Mouse (Mus musculus) liver, embryonic 13.5 days (tissue): ENCODE measurements around the gene Cpn2. TPM values are rescaled to one million over a fixed set of nuclear protein-coding genes. Genes with fewer than 3 reads are reported as not detected.

Source experiments
- ATAC-seq: fragments of 200-750 bp; cut with Nextera tagmentation; 2 replicates; pipeline ENCODE4 v1.8.0; 2017; ENCODE audit warnings: low read depth, mild to moderate bottlenecking, moderate number of reproducible peaks, moderate library complexity
- DNase-seq: peaks from one replicate; pipeline ENCODE4 v3.0.0; 2022
- H3K27ac ChIP-seq: fragments of 300-500 bp; sonication (generic); 2 replicates; pipeline ENCODE4 v1.5.1; 2015; ENCODE audit warnings: moderate library complexity, mild to moderate bottlenecking, inconsistent platforms
- H3K27me3 ChIP-seq: fragments of 300-500 bp; sonication (generic); 2 replicates; pipeline ENCODE4 v1.6.1; 2015; ENCODE audit warnings: mild to moderate bottlenecking, inconsistent platforms
- H3K36me3 ChIP-seq: fragments of 300-500 bp; sonication (generic); 2 replicates; pipeline ENCODE4 v1.6.1; 2015; ENCODE audit warnings: mild to moderate bottlenecking, inconsistent platforms
- H3K4me1 ChIP-seq: fragments of 300-500 bp; sonication (generic); replicated peaks from 2 replicates; pipeline ENCODE4 v1.6.1; 2015; ENCODE audit warnings: inconsistent platforms
- H3K4me2 ChIP-seq: fragments of 300-500 bp; sonication (generic); 2 replicates; pipeline ENCODE4 v1.6.1; 2015; ENCODE audit warnings: inconsistent platforms, mild to moderate bottlenecking, moderate library complexity
- H3K4me3 ChIP-seq: fragments of 300-500 bp; sonication (generic); replicated peaks from 2 replicates; pipeline ENCODE4 v1.5.1; 2015; ENCODE audit warnings: mild to moderate bottlenecking, inconsistent platforms
- H3K9ac ChIP-seq: fragments of 300-500 bp; sonication (generic); 2 replicates; pipeline ENCODE4 v1.6.1; 2015; ENCODE audit warnings: mild to moderate bottlenecking, inconsistent platforms
- H3K9me3 ChIP-seq: fragments of 300-500 bp; sonication (generic); replicated peaks from 2 replicates; pipeline ENCODE4 v1.6.1; 2016; ENCODE audit warnings: inconsistent platforms
- WGBS: fragments of 180-500 bp; shearing (Covaris S2); methylation state at CpG from one replicate; pipeline ENCODE4 v1.1.7; 2015; ENCODE audit not compliant: insufficient replicate concordance; 5-methylcytosine and 5-hydroxymethylcytosine counted together
- polyA plus RNA-seq: library from polyadenylated mRNA; unstranded; fragments of >200 nt; fragmentation: Nextera tagmentation; extraction: Ambion mirVana; gene quantifications from 2 replicates; pipeline ENCODE4 v1.2.1, GENCODE M21; 2015

The Cpn2 gene
- polyA plus RNA-seq, 1 experiment from 2014 or later = 1.7 TPM

DNA sequence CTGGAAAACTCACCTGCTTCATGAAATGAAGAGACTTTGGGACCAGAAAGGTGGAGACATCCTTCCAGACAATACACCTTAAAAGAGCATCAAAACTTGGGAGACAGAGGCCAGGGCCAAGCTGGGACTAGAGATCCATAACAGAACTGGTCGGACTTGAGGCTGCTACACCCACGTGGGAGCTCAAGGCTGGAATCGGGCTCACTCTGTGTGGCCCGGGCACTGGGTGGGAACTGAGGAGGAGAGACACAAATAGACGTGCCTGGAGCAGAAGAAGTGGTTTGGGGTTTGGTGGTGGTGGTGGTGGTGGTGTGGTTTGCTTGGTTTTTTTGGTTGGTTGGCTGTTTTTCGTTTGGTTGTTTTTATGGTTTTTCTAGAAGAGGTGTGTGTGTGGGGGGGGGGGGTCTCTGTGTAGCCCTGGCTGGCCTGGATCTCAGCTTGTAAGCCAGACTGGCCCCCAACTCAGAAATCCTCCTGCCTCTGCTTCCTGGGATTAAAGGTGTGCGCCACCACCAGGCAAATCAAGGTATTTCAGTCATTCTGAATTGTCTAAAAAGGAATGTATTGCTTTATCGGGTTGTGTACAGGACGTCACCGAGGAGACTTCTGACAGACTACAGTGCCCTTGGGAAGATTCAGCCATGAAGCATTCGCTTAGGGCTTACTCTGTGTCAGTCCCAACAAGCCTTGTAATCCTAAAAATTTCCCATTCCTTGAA lies 60.0 kb downstream of the Cpn2 start:
- H3K9ac ChIP-seq = no peak overlapping the region
- no peak overlapping the region for H3K27ac ChIP-seq
- no peak overlapping the region for H3K4me3 ChIP-seq
- peaks cover 5% of the 10 kb centered on the region; the same call in 1 of the 2 replicates for H3K27me3 ChIP-seq
- DNase-seq (no peak), ATAC-seq (no peak)
- H3K4me2 ChIP-seq = no peak overlapping the region
- H3K9me3 ChIP-seq = peaks cover 6% of the 10 kb centered on the region; the same call in 1 of the 2 replicates
- no peaks in the 10 kb centered on the region for H3K4me1 ChIP-seq
- WGBS = 69% methylated on average over 11 of the region's 11 CpGs
- H3K36me3 ChIP-seq = no peaks in the 10 kb centered on the region

Other genes with a start within 250 kb of the Cpn2 start
- gene Hes1, start 203.1 kb downstream of the Cpn2 start, polyA plus RNA-seq = 5.9 and 6.9 TPM in 2 replicates
- 0.08 TPM in 1 of 2 replicates, not detected in the other for gene Lrrc15, start 15.8 kb upstream of the Cpn2 start, polyA plus RNA-seq
- 17.2 and 21.8 TPM in 2 replicates for gene Gp5, start 43.3 kb upstream of the Cpn2 start, polyA plus RNA-seq
- 7.6 and 8.6 TPM in 2 replicates for gene Atp13a3, start 138.5 kb upstream of the Cpn2 start, polyA plus RNA-seq